Mouse (Mus musculus): ENCODE data around the gene Plcd1. TPM values are rescaled to one million over a fixed set of nuclear protein-coding genes. Genes with fewer than 3 reads are reported as not detected.

Gene Plcd1
- 0.29 TPM for polyA plus RNA-seq (2014; fragmentation: Illumina TruSeq; extraction: RNeasy Lipid Tissue Mini Kit (QIAGEN cat#74804); ENCODE audit: low read depth, low replicate concordance)

DNA sequence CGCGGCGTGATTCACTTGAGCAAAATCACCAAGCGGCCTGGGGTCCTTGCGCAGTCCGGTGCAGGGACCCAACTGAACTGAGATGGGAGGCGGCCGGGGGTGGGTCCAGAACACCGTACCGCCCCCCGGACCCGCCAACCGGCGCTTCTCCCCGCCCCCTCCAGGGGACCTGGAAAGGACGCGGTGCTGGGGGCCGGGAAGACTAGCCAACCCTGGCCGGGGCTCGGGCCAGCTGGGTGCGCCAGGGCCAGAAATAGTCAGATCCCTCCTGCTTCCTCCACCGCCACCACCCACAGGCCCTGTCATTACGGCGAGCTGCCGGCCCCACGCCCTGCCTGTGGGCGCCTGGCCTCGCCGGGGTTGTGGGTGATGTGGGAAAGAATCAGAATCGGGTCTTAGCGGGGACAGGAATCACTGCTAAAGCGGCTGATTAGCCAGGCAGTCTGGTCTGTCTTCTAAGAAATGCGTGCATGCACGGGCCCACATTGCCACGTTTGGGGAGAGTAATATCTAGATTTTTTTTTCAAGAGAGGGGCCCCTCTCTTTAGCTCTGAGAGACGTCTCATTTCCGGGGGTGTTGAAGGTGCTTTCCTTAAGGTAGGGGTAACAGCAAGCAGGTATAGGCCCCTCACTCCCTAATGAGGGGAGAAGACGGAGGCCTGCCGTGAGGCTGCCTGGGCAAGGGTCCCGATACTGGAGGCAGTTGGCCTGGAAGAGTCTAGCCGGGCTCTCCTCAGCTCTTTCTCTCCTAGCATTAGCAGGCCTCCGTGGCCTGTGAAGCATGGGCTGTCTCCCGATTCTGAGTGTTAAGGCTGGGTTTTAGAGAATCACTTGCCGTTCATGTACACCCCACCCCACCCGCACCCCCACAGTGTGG is at the start of gene Plcd1:
TSS of gene Plcd1 (minus strand) at position 84 of the 877 bp plus-strand sequence.

GRCm38 (mm10) chr9:119101992-119102782 is 8.9 kb upstream of the Plcd1 start, which contains the start of gene Dlec1:
Gene Dlec1, plus strand, starts transcription at chr9:119102478.

GRCm38 (mm10) chr9:119052154-119052944 is 41.0 kb downstream of the Plcd1 start, which contains the start of gene Vill:
Gene Vill, plus strand, starts transcription at chr9:119052778.

Other genes with a start within 250 kb of the Plcd1 start
- gene Ctdspl, start 167.0 kb downstream of the Plcd1 start, polyA plus RNA-seq (2014; fragmentation: Illumina TruSeq; extraction: RNeasy Lipid Tissue Mini Kit (QIAGEN cat#74804); ENCODE audit: low read depth, low replicate concordance) = 16.7 TPM
- gene Vill, start 40.7 kb downstream of the Plcd1 start, polyA plus RNA-seq (2014; fragmentation: Illumina TruSeq; extraction: RNeasy Lipid Tissue Mini Kit (QIAGEN cat#74804); ENCODE audit: low read depth, low replicate concordance) = 0.93 TPM
- 0.93 TPM for gene Dlec1, start 9.0 kb upstream of the Plcd1 start, polyA plus RNA-seq (2014; fragmentation: Illumina TruSeq; extraction: RNeasy Lipid Tissue Mini Kit (QIAGEN cat#74804); ENCODE audit: low read depth, low replicate concordance)
- 0.76 TPM for gene Acaa1b, start 63.6 kb upstream of the Plcd1 start, polyA plus RNA-seq (2014; fragmentation: Illumina TruSeq; extraction: RNeasy Lipid Tissue Mini Kit (QIAGEN cat#74804); ENCODE audit: low read depth, low replicate concordance)
- gene Gm47289, start 65.7 kb upstream of the Plcd1 start, polyA plus RNA-seq (2014; fragmentation: Illumina TruSeq; extraction: RNeasy Lipid Tissue Mini Kit (QIAGEN cat#74804); ENCODE audit: low read depth, low replicate concordance) = not detected
- gene Slc22a13, start 115.6 kb upstream of the Plcd1 start, polyA plus RNA-seq (2014; fragmentation: Illumina TruSeq; extraction: RNeasy Lipid Tissue Mini Kit (QIAGEN cat#74804); ENCODE audit: low read depth, low replicate concordance) = not detected
- 42.5 TPM for gene Oxsr1, start 228.9 kb upstream of the Plcd1 start, polyA plus RNA-seq (2014; fragmentation: Illumina TruSeq; extraction: RNeasy Lipid Tissue Mini Kit (QIAGEN cat#74804); ENCODE audit: low read depth, low replicate concordance)
- gene Acaa1a, start 246.2 kb upstream of the Plcd1 start, polyA plus RNA-seq (2014; fragmentation: Illumina TruSeq; extraction: RNeasy Lipid Tissue Mini Kit (QIAGEN cat#74804); ENCODE audit: low read depth, low replicate concordance) = 3.5 TPM
- gene Myd88, start 247.9 kb upstream of the Plcd1 start, polyA plus RNA-seq (2014; fragmentation: Illumina TruSeq; extraction: RNeasy Lipid Tissue Mini Kit (QIAGEN cat#74804); ENCODE audit: low read depth, low replicate concordance) = 8.6 TPM